ENCODE assay signal across 14 mouse cellular contexts in genomic region chr8:119829420-119829819, GRCm38 (mm10). TPM values are rescaled to one million over a fixed set of nuclear protein-coding genes. Genes with fewer than 3 reads are reported as not detected.
A peak's percentile ranks its signal among the peaks of the same experiment; 100 is the strongest.
DNase-seq lines count a peak whose midpoint lies in the region; TF ChIP-seq lines count a peak whose summit lies in the region.
"Had no signal": no experiment of that assay in that cellular context is flagged by ENCODE, and none has a peak within 500 bp of the region (broad histone marks: within the 10 kb centered on the region; RNA-seq: fewer than 3 reads in every experiment).

No protein-coding gene starts in this region.

- no peaks in the 10 kb centered on the region for H3K27me3 ChIP-seq in heart, embryonic 10.5 days (ENCODE audit: insufficient read depth, poor library complexity, severe bottlenecking)
- H3K27me3 ChIP-seq in testis, adult 2 months (ENCODE audit: control insufficient read depth, insufficient read depth, low read length), result no peaks in the 10 kb centered on the region
- H3K27me3 ChIP-seq: heart, embryonic 15.5 days had no signal

- no peak for TF ChIP-seq CTCF in testis, adult 2 months (IDR thresholded peaks at IDR 0.05; ENCODE audit: control insufficient read depth, insufficient read depth, insufficient replicate concordance, low read depth, low read length)

- no peak for TF ChIP-seq POLR2A in testis, adult 2 months (IDR thresholded peaks at IDR 0.05; ENCODE audit: control insufficient read depth, low read depth, low read length)

- intact Hi-C loops in heart, postnatal 14 days (cut with DNase I), result no loop called here

- no peaks in the 10 kb centered on the region for H3K36me3 ChIP-seq in heart, embryonic 10.5 days
- no peaks in the 10 kb centered on the region for H3K36me3 ChIP-seq in testis, adult 2 months (ENCODE audit: control insufficient read depth, insufficient read depth, low read length)
- H3K36me3 ChIP-seq: heart, embryonic 15.5 days had no signal

- H3K4me1 ChIP-seq in heart, embryonic 10.5 days, result peaks cover 83% of the 10 kb centered on the region
- peaks cover 9% of the 10 kb centered on the region for H3K4me1 ChIP-seq in testis, adult 2 months (ENCODE audit: control insufficient read depth, insufficient read depth, low read length)

- no peak for DNase-seq in heart, embryonic 10.5 days (ENCODE audit: low spot score)
- DNase-seq in heart, postnatal 14 days, result no peak
- DNase-seq in testis, postnatal 10 days (ENCODE audit: low spot score), result no peak
- peak; percentile 62 for DNase-seq in induced T-regulatory cell, adult 2 months (ENCODE audit: low read depth)
- peak; percentile 49 for DNase-seq in yolk sac, embryonic 10.5 days (ENCODE audit: low spot score)
- no peak for DNase-seq in layer of hippocampus, postnatal 25 days (ENCODE audit: extremely low spot score in 1 of 2, low spot score in 1 of 2)
- DNase-seq in lung, postnatal 4 days, result no peak
- DNase-seq: adrenal gland, postnatal 36 days; kidney, adult 8-10 months; left cerebral cortex, postnatal 4 days; lung, adult 2 months; thymus, postnatal 25 days had no signal

- peak overlapping the region; percentile 84 for H3K27ac ChIP-seq in heart, embryonic 10.5 days
- no peak overlapping the region for H3K27ac ChIP-seq in testis, adult 2 months (ENCODE audit: control insufficient read depth, insufficient read depth, low read depth, low read length)
- H3K27ac ChIP-seq: heart, embryonic 15.5 days had no signal

- 80% methylated on average over 13 of the region's 13 CpGs for WGBS in heart, embryonic 10.5 days

- H3K4me3 ChIP-seq in heart, embryonic 10.5 days, result no peak overlapping the region
- H3K4me3 ChIP-seq in testis, adult 2 months (ENCODE audit: control insufficient read depth, low read depth, low read length), result peak overlapping the region; percentile 63
- H3K4me3 ChIP-seq: heart, embryonic 15.5 days had no signal

- H3K9me3 ChIP-seq in heart, embryonic 10.5 days, result no peaks in the 10 kb centered on the region
- H3K9me3 ChIP-seq: heart, embryonic 15.5 days had no signal

RNA-seq across cellular contexts. Expression of gene Cotl1, which starts 10.9 kb away (rescaled TPM):
- polyA plus RNA-seq in heart, embryonic 10.5 days (2016; fragmentation: Nextera tagmentation; extraction: Ambion mirVana), result 55.7 and 62.0 TPM in 2 replicates
- total RNA-seq in heart, postnatal 14 days (2021), result 10 to 100 TPM; 26.1 to 29.3 TPM
- polyA plus RNA-seq in testis, adult 2 months (2012; rRNA removed), result 20.0 and 25.4 TPM in 2 replicates
- 100 to 1,000 TPM; 121 to 140 TPM for total RNA-seq in layer of hippocampus, postnatal 25 days (2021)

RNA-seq across cellular contexts. Expression of gene Klhl36, which starts 32.6 kb away (rescaled TPM):
- polyA plus RNA-seq in heart, embryonic 10.5 days (2016; fragmentation: Nextera tagmentation; extraction: Ambion mirVana), result 9.6 and 10.1 TPM in 2 replicates
- 1 to 10 TPM; 3.7 TPM for total RNA-seq in heart, postnatal 14 days (2021)
- 16.3 and 16.9 TPM in 2 replicates for polyA plus RNA-seq in testis, adult 2 months (2012; rRNA removed)
- total RNA-seq in layer of hippocampus, postnatal 25 days (2021), result 1 to 10 TPM; 8.0 to 8.5 TPM

RNA-seq across cellular contexts. Expression of gene Tldc1, which starts 51.2 kb away (rescaled TPM):
- polyA plus RNA-seq in heart, embryonic 10.5 days (2016; fragmentation: Nextera tagmentation; extraction: Ambion mirVana), result 14.5 and 19.8 TPM in 2 replicates
- 10 to 100 TPM; 11.6 to 14.6 TPM for total RNA-seq in heart, postnatal 14 days (2021)
- 6.4 and 6.8 TPM in 2 replicates for polyA plus RNA-seq in testis, adult 2 months (2012; rRNA removed)
- 10 to 100 TPM; 14.1 to 17.0 TPM for total RNA-seq in layer of hippocampus, postnatal 25 days (2021)

Comparison
In these comparisons a context has a peak if more than half of its experiments do, and no peak if none do; other contexts are left out.
1. DNase-seq: peak in induced T-regulatory cell, adult 2 months (single experiment) and yolk sac, embryonic 10.5 days (single experiment); none in heart, embryonic 10.5 days (single experiment), heart, postnatal 14 days (0 of 2), testis, postnatal 10 days (single experiment), layer of hippocampus, postnatal 25 days (0 of 2) and lung, postnatal 4 days (0 of 2).
2. RNA of gene Cotl1, which starts 10.9 kb away (total RNA-seq): 121 to 140 TPM in layer of hippocampus, postnatal 25 days; 26.1 to 29.3 TPM in heart, postnatal 14 days; every median in the first group is over 4 times any median in the second.